Mouse (Mus musculus) testis, adult 2 months (tissue): Measurements from ENCODE around the gene Klhl31.

Experiments used
- CTCF ChIP-seq: fragments of 200-500 bp; IDR thresholded peaks from 2 replicates; pipeline ENCODE4 v1.5.1; 2012; ENCODE audit warnings: low read depth, mild to moderate bottlenecking, inconsistent platforms, low read length, moderate library complexity; ENCODE audit not compliant: control insufficient read depth, insufficient read depth, insufficient replicate concordance
- POLR2A ChIP-seq: fragments of 200-500 bp; IDR thresholded peaks from 2 replicates; pipeline ENCODE4 v1.6.1; 2012; ENCODE audit warnings: low read depth, mild to moderate bottlenecking, inconsistent platforms, low read length, moderate library complexity; ENCODE audit not compliant: control insufficient read depth

DNA sequence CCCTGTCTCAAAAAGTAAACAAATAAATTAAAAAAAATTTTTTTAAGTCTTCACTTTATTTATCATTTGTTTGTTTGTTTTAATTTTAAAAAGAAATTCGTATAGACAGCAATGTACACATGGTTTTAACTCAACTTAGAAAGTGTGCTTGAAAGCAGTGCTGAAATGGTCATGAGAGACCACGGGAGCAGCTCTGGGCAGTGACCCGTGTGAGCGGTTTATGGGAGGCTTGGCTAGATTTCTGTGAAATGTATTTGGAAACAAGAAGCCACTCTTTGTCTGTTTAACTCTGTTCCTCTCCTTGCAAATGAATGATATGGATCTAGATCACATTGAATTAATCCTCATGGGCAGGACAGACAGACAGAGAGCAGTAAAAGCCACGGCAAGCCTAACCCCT is 59.3 kb downstream of the Klhl31 start:
- TF ChIP-seq CTCF: no peak
- no peak for TF ChIP-seq POLR2A
